Mouse (Mus musculus) frontal cortex, adult (tissue): Measurements from ENCODE around the gene Ugt1a10.
"Not testable (repeated sequence)": the region's sequence is repeated elsewhere in the genome, so short reads cannot be mapped to it uniquely, and the experiment has no call there.

Experiments
- ATAC-seq: cut with Nextera tagmentation; 2 replicates; pipeline ENCODE4 v1.9.2; 2017; ENCODE audit warnings: mild to moderate bottlenecking, moderate library complexity, mixed read lengths; ENCODE audit not compliant: low TSS enrichment

Gene Ugt1a10

GRCm38 (mm10) chr1:88140492-88140891 is 85.3 kb downstream of the Ugt1a10 start:
- not testable (repeated sequence) for ATAC-seq

- peak; percentile 81 for ATAC-seq
Measured at GRCm38 (mm10) chr1:88143966-88144675, 88.9 kb downstream of the Ugt1a10 start.

GRCm38 (mm10) chr1:88145278-88145677 is 90.1 kb downstream of the Ugt1a10 start:
- not testable (repeated sequence) for ATAC-seq

GRCm38 (mm10) chr1:88150133-88150532 is 94.9 kb downstream of the Ugt1a10 start:
- ATAC-seq = not testable (repeated sequence)

GRCm38 (mm10) chr1:88158430-88158829 is 103.2 kb downstream of the Ugt1a10 start:
- no peak for ATAC-seq

GRCm38 (mm10) chr1:88165711-88166110 is 110.5 kb downstream of the Ugt1a10 start, which contains the start of gene Ugt1a5:
Ugt1a5 (plus strand) TSS chr1:88166012.
- ATAC-seq = no peak

GRCm38 (mm10) chr1:88172190-88172589 is 117.0 kb downstream of the Ugt1a10 start:
- not testable (repeated sequence) for ATAC-seq

- ATAC-seq = no peak
Measured at GRCm38 (mm10) chr1:88179657-88180056, 124.5 kb downstream of the Ugt1a10 start.

- no peak for ATAC-seq
Measured at GRCm38 (mm10) chr1:88186325-88186935, 131.2 kb downstream of the Ugt1a10 start.

- ATAC-seq = no peak
Measured at GRCm38 (mm10) chr1:88192136-88192535, 136.9 kb downstream of the Ugt1a10 start.

GRCm38 (mm10) chr1:88195687-88196086 is 140.5 kb downstream of the Ugt1a10 start:
- ATAC-seq = no peak

GRCm38 (mm10) chr1:88197443-88197842 is 142.3 kb downstream of the Ugt1a10 start:
- no peak for ATAC-seq

- ATAC-seq = no peak
Measured at GRCm38 (mm10) chr1:88199996-88200395, 144.8 kb downstream of the Ugt1a10 start.

- ATAC-seq = no peak
Measured at GRCm38 (mm10) chr1:88200456-88200855, 145.3 kb downstream of the Ugt1a10 start, which contains the start of gene Ugt1a2. Ugt1a2 (plus strand) TSS chr1:88200601.

GRCm38 (mm10) chr1:88205294-88205922 is 150.2 kb downstream of the Ugt1a10 start, which contains the start of gene Dnajb3:
Dnajb3 (minus strand) TSS chr1:88205782.
- peak; percentile 100 for ATAC-seq

GRCm38 (mm10) chr1:88206843-88207479 is 151.8 kb downstream of the Ugt1a10 start:
- ATAC-seq = no peak

- no peak for ATAC-seq
Measured at GRCm38 (mm10) chr1:88211812-88212211, 156.6 kb downstream of the Ugt1a10 start, which contains the start of gene Ugt1a1. Ugt1a1 (plus strand) TSS chr1:88211959.

GRCm38 (mm10) chr1:88212341-88213045 is 157.3 kb downstream of the Ugt1a10 start:
- no peak for ATAC-seq

GRCm38 (mm10) chr1:88213061-88213460 is 157.9 kb downstream of the Ugt1a10 start:
- ATAC-seq = no peak

- ATAC-seq = no peak
Measured at GRCm38 (mm10) chr1:88213766-88214461, 158.7 kb downstream of the Ugt1a10 start.

GRCm38 (mm10) chr1:88214462-88214952 is 159.3 kb downstream of the Ugt1a10 start:
- no peak for ATAC-seq
